Mouse (Mus musculus): ENCODE data around the gene Dnm1.
"Not testable (repeated sequence)": the region's sequence is repeated elsewhere in the genome, so short reads cannot be mapped to it uniquely, and the experiment has no call there.

Gene Dnm1

DNA sequence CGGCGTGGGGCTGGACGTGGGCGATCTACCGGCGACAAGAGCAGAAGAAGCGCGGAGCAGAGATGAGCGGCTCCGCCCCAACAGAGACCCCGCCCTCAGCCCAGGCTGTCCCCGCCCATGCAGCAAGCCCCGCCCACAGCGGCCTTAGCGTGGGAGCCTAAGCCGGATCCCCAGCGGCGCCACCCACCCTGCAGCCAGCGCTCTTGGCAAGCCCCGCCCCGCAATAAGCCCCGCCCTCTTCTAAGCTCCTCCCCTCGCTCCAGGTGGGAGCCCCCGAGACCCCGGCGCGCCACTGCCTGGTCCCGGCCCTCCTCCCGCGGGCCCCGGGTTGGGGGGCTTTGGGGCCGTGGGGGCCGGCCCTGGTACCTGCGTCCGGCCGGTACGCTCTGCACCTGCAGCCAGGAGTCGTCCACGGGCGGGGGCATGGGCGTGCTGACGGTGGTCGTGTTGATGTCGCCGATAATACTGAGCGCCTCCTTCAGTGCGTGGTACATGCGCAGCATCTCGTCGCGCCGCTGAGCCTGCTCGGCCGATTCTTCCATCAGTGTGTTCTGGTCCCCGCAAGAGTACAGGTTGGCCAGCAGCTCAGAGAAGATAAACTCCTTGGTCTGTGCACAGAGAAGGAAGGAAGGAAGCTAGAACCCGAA, 40.7 kb downstream of the Dnm1 start:
- in situ Hi-C loops (cut with MboI, MseI) = loop anchor here (5.0 kb wide), 1 partner anchor 70 kb away; the partner anchor contains the start of gene 1110008P14Rik

DNA sequence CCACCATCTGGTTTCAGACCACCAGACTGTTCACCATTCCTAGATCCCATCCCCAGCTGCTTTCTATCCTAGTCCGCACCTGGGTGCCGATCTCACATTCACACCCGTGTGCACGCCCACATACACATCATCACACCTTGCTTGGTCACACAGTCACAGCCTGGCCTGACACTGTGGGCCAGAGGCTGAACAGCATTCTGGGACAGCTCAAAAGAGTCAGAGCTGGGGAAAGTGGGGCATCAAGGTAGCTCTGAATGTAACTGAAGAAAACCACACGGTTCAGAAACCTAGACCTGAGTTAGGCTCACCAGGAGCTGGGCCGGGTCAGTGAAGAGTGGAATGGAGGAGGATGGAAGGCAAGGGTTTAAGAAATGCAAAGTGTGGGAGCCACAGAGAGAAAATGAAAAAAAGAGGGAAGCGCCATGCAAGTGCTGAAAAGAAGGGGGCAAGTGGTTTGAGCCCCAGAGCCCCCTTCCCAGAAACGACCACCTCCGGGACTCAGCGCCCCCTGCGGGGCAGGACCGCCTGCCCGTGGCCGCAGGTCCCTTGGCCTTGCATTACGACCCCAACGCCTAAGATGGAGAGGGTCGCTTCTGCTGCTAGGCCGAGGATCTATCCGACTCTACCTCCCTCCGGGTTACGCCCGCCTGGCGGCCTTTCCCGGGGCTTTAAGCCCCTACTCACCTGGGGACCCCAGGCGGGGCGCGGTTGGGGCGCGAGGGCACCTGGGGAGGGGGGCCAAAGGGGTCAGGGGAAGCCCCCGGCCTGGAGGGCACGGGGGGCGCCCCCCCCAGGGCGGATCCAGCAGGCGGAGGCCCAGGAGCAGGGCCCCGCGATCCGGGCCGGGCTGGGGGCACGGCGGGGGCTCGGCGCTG, 41.5 kb downstream of the Dnm1 start:
- in situ Hi-C loops (cut with MboI, MseI) = loop anchor here (5.0 kb wide), 1 partner anchor 71 kb away; the partner anchor contains the start of gene 1110008P14Rik

DNA sequence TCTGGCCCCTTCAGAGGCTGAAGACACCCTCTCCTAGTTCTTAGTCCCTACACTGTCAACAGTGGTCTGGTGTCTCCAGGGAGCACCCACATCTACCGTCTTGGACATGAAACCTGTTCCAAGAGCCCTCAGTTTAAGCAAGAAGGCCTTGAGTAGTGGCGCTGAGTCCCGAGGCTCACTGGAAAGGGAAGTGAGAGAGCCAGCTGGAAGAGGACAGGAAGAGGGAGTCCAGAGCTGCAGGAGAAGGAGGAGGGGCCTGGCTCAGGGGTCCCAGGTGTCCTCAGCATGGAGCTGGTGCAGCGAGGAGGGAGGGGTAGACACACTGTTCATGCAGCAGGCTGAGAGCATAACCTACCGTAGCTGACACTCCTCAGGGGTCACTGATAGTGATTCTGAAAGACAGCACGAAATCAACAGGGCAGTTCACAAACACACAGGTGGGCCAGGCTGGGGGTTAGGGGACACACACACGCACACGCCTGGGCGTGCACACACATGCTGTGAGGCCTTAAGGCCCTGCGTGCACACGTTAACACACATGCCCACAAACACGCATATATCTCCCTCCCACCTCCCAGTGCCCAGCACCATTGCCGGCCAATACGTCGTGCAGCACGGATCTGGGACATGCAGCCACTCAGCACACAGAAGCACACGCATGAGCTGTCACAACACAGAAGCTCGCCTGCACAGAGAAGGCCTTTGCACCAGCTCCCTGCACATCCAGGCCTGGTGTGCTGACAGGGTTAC, 42.9 kb downstream of the Dnm1 start:
- in situ Hi-C loops (cut with MboI, MseI) = loop anchor here (5.0 kb wide), 1 partner anchor 72 kb away; the partner anchor contains the start of gene 1110008P14Rik

DNA sequence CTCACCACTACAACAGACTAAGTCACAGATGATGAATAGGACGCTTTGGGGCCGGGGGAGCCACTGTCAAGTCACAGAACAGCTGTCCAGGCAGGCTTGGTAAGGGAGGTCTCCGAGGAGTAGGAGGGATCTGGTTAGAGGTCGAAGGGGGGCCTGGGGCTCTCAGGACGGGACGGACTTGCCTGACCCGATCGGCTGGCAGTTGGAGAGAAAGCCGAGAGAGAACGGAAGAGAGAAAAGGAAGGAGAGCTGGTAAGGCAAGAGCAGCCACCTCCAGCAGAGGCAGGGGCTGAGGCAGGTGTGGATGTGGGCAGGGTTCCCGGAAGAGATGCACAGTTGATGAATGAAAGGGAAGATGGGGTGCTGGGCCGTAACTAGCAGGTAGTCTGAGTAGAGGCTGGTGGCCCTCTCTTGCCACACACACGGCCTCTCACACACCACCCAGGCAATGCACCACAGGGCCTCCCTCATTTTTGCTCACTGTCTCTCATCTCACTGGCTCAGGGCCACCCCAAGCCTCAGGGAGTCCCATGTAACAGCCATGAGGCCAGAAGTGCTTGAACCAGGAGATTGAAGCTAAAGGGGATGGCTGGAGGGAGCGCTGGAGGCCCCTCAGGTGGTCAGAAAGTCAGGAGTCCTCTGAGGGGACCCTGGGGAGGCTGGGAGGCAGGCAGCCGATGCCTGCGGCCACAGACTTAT, 44.1 kb downstream of the Dnm1 start:
- in situ Hi-C loops (cut with MboI, MseI) = no loop called here

DNA sequence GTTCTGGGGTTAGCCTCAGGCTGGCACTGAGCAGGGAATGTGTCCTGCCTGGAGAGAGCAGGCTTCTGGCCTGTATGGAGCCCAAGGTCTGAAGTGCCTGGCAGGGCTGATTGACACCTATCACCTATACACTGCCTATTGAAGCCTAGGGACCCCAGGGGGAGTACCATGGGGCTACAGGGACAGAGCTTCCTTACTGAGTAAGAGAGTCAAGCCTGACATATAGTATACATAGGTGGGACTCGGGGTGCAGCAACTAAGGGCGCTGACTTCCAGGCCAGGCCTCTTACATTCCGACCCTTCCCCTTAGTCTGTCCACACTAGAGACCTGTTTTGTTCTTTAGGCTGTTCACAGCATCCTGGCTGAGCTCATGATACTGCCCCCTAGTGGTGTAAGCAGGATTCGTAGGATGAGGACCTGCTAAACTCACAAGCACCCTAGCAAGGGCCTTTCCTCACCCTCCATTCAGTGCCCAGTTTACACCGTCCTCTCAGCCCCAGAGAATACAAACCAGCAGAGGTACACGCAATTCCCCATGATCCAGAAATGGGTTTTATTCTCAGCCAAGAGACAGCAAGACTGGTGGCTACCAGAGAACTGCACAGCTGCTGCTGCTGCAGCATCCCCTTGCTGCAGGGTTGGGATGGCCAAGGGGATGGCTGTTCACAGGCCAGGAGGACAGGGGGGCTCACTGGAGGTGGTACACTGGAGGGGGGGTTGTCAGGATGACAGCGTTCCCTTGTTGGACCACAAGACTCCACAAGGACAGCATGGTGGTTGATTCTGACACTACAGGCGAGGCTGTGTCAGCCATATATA, 45.0 kb downstream of the Dnm1 start:
- in situ Hi-C loops (cut with MboI, MseI) = no loop called here

DNA sequence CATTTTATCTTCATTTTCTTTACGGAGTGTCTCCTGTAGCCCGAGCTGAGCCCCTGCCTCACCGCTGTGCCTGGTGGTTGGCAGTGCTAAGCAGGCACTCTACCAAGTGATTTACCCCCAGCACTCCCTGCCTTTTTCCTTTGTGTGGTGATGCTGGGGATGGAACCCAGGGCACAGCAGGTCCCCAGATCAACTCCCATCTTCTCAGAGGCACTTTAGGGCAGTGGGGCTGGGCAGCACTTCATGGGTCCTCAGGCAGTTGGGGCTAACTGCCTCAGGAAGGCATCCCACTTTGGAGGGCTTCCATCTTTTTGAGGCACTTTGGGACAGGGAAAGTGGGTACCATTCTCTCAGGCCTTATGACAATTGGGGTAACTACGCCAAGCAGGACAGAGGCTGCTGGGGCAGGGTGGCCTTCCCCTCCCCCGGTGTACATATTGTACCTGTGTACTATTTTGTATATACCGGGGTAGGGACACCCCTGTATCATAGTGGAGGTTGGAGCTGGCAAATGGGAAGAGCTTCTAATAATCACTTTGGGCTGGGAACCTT, 45.8 kb downstream of the Dnm1 start:
- in situ Hi-C loops (cut with MboI, MseI) = no loop called here

DNA sequence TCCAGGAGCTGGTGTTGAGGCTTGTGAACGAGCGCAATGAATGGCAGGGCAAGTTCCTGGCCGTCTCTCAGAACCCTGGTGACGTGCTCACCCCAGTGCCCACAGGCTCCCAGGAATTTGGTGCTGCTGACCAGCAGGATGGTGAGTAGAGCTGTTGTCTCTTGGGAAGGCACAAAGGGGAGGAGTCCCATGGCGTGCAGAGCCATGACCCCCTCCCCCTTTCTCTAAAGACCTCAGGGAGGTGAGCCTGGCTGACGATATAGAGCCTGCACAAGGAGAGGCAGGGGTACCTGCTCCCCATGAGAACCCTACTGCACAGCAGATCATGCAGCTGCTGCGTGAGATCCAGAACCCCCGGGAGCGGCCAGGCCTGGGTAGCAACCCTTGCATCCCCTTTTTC, 47.0 kb downstream of the Dnm1 start:
- in situ Hi-C loops (cut with MboI, MseI) = no loop called here

DNA sequence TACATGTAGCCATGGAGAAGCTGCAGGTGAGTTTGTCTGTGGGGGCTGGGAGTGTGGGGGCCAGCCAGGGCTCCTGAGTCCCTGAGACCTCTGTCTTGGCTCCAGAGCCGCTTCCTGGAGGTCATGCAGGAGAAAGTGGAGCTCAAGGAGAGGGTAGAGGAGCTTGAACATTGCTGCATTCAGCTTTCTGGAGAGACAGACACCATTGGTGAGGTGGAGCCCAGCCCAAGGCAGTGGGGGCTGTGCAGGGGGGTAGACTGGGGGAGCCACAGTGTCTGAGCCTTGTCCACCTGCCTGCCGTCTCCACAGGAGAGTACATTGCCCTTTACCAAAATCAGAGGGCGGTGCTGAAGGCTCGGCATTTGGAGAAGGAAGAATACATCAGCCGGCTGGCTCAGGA, 47.5 kb downstream of the Dnm1 start:
- in situ Hi-C loops (cut with MboI, MseI) = no loop called here

DNA sequence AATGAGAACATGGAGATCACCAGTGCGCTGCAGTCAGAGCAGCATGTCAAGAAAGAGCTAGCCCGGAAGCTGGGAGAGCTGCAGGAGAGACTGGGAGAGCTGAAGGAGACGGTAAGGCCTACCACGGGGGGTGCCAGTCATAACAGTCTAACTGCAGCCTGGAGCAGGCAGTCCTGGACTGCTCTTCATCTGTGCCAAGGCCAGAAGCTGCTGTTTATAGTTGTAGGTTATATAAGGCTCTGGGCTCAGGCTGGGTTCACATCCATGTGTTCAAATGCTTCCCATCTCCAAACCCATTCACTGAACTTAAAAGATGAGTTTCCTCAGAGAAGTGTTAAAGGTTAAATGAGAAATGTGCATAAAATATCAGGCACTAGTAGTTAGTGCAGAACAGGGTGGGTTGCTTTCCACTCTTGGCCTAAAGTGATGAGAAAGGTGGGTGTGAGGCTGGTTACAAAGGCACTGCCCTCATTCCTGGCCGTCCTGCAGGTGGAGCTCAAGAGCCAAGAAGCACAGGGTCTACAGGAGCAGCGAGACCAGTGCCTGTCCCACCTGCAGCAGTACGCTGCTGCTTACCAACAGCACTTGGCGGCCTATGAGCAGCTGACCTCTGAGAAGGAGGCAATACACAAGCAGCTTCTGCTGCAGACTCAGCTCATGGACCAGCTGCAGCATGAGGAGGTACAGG, 48.8 kb downstream of the Dnm1 start:
- in situ Hi-C loops (cut with MboI, MseI) = no loop called here

DNA sequence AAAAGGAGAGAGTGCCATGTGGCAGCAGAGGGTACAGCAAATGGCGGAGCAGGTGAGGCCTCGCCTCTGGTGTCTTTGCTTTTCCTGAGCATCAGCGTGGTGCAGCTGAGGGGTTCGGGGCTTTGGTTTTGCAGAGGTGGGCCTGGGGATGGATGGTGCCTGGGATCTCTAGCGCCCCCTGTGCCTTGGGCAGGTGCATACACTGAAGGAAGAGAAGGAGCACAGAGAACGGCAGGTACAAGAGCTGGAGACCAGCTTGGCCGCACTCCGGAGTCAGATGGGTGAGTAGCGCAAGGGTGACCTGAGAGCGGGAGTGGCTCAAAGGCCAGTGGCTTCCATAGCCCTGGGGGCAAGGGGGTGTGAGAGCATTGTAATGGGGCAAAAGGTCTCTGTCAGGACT, 50.2 kb downstream of the Dnm1 start:
- in situ Hi-C loops (cut with MboI, MseI) = no loop called here

DNA sequence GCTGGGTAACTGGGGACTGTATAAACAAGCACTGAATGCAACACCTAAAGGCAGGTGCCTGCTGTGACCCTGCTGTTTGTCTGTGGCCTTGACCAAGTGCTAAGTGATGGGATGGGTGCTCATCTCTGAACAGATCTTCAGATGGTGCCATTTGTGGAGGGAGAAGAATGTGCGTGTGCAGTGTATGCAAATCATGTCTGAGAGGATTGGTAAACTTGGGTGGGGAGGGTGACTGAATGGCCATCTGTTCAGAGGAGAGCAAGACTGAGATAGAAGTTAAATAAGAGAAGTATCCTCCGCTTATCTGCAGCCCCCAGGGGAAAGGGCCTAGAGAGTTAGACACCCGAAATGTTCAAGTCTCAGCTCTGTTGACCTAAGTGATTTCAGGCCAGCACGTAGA, 53.7 kb downstream of the Dnm1 start:
- in situ Hi-C loops (cut with MboI, MseI) = no loop called here

DNA sequence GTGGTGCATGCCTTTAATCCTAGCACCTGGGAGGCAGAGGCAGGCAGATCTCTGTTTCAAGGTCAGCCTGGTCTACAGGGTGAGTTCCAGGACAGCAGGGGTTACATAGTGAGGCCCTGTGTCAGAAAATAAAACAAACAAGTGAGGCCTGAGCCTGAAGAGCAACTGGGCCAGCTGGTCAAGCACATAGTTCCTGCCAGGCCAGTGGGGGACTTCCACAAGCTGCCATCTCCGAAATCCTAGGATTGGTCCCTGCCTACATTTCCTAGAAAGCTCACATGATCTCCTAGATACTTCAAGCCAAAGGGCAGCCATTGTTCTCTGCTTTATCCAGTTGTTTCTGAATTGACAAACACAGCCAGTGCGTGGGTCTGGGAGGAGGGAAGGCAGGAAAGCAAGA, 57.3 kb downstream of the Dnm1 start:
- in situ Hi-C loops (cut with MboI, MseI) = not testable (repeated sequence)

DNA sequence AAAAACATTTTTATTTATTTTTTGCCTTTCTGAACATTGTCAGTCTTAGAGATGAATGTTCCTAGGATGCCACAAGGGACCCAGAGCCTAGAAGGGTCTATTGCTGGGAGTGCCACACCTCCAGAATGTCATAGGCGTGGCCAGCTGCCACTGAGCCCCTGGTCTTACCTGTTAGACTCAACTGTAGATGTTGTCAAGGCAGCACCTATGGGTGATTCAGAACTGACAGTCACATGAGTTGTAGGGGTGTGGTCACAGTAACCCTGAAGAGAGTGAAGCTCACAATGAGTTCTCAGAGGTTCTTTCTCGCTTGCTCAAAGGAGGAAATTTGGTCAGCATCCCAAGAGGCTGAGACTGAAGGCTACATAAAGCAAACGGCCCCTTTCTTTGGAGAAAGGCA, 57.9 kb downstream of the Dnm1 start:
- in situ Hi-C loops (cut with MboI, MseI) = no loop called here

DNA sequence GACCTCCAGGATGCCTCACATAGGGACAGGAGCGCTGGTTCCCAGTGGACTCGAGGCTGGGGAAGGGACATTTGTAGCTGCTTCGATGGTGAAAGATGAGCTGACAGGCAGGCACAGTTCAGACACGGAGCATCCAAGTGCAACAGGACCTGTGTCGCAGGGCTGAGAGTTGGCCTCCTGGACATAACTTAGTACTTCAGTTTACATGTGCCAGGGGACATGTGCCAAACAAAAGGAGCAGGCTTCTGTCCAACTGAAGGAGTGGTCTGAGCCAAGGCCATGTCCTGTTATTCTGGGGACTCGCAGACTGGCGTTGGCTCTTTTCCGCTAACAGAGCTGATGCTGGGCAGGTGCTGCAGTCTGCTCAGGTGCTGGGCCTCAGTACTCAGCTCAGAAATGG, 58.8 kb downstream of the Dnm1 start:
- in situ Hi-C loops (cut with MboI, MseI) = no loop called here

DNA sequence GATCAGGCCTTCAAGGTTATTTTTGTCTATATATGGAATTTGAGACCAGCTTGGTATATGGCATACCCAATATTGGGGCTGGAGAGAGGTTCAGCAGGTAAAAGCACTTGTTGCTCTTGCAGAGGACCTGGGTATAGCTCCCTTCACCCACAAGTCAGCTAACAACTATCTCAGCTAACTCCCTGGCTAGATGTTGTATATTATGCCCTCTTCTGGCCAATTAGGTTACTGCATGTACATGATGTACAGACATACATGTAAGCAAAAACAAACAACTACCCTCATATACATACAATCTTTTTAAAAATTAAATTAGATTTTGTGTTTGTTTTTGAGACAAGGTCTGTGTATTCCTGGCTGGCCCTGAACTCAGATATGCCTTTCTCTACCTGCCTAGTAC, 63.6 kb downstream of the Dnm1 start:
- in situ Hi-C loops (cut with MboI, MseI) = no loop called here

DNA sequence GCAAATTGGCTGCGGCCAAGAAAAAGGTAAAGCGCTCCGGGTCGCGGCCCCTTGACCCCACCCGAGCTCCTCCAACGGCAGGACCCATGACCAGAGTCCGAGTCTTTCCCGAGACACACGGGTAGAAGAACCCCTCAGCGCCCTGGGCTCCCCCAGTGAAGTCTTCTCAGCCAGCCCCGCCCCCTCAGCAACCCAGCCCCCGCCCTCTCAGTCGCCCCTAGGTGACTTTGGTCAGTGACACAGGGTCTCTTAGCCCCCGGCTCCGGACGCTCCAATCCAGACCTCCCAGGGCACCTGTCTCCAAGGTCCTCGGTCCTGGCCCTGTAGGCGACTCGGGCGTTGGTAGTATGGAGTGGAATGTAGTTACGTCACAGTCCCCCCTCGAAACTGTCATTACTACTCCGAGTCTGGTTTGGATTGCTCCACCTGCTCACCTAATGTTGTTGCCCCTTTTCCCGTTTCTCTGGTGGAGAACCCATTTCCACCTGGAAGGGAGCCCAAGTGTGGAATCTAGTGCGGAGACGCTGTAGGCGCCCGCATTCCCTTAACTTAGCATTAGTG, 64.7 kb downstream of the Dnm1 start:
- in situ Hi-C loops (cut with MboI, MseI) = no loop called here

DNA sequence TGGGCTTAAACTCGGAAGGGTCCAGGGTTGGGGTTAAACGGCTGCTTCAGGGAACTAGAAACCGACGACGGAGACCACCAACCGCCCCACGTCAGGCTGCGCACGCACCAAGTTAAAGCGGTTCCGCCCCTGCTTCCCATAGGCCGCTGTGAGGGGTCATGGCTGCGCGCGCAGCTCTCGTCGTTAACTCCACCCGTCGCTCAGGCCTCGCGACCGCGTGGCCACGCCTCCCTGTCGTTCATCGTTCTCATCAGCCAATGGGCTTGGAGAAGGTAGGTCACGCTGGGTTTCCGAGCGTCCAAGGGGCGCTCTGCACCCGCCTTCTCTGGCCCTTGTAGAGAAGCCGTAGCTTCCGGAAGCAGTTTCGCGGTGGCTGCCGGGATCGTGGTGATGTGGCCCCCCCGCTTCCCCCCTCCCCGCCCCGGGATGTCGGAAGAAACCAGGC, 65.2 kb downstream of the Dnm1 start, which contains the start of gene Swi5:
Gene Swi5 (minus strand): TSS at position 153 of the 445 bp plus-strand sequence.
- in situ Hi-C loops (cut with MboI, MseI) = no loop called here

DNA sequence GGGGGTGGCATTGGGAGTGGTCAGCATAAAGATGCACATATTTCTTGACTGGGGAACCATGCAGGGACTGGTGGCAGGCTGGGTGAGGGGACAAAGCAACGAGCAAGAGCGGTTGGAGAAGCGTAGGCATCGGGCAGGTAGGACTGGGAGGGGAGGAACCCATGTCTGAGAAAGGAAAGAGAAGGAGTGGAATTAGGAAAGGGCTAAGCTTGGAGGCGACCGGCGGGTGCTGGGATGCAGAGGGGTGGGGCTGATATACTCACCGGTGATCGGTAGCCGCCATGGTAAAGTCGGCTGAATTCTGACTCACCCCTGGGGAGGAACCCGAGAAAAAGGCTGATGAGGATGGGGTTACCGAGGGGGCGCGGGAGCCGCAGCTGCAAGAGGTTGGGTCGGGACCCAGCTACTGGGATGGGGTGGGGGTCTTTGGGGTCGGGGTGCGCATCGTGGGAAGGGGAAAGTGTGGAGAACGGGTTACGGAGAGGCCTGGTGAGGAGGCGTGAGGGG, 65.8 kb downstream of the Dnm1 start, which contains the start of gene Golga2:
Gene Golga2 (plus strand): TSS at position 51 of the 507 bp plus-strand sequence.
- in situ Hi-C loops (cut with MboI, MseI) = no loop called here

DNA sequence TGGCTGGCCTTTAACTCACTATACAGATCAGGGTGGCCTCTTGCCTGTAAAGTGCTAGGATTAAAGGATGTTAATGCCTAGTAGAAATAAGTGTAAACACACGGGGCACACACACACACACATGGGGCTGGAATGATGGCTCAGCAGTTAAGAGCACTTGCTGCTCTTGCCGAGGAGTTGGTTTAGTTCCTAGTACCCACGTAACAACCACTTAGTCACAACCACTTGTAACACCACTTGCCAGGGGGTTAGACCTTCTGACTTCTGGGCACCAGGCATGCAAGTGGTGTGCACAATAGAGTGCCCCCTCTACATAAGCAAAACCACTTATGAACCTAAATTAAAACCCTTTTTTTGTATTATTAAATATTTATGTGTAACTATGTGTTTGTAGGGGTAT, 69.2 kb downstream of the Dnm1 start:
- in situ Hi-C loops (cut with MboI, MseI) = no loop called here

Measured in T-helper 1 cell (primary cell).